Mouse (Mus musculus) myocyte (in vitro differentiated cells): ENCODE data around the gene Racgap1.

Experiments
- CEBPB ChIP-seq: IDR thresholded peaks from 2 replicates; pipeline ENCODE4 v1.6.1; 2011; ENCODE audit warnings: mild to moderate bottlenecking, moderate library complexity; ENCODE audit not compliant: poor library complexity, insufficient read depth, severe bottlenecking
- E2F4 ChIP-seq: IDR thresholded peaks from one replicate; pipeline ENCODE4 v1.6.1; 2011; ENCODE audit warnings: mild to moderate bottlenecking, control low read depth, moderate library complexity; ENCODE audit not compliant: insufficient read depth
- MAX ChIP-seq: IDR thresholded peaks from one replicate; pipeline ENCODE4 v1.6.1; 2011; ENCODE audit warnings: low read depth, mild to moderate bottlenecking, control low read depth
- MYOD1 ChIP-seq, 3 experiments: IDR thresholded peaks; one replicate each; pipeline ENCODE4 v1.6.1; 2011; ENCODE audit warnings: control low read depth in 2 of 3, low read depth in 2 of 3, mild to moderate bottlenecking in 2 of 3, moderate library complexity in 1 of 3; ENCODE audit not compliant: insufficient read length in 2 of 3, control insufficient read depth in 1 of 3
- POLR2A ChIP-seq: IDR thresholded peaks from one replicate; pipeline ENCODE4 v1.6.1; 2011; ENCODE audit warnings: low read depth, mild to moderate bottlenecking, control low read depth, moderate library complexity; ENCODE audit not compliant: insufficient read length
- POLR2AphosphoS2 ChIP-seq: IDR thresholded peaks from one replicate; pipeline ENCODE4 v1.6.1; 2011; ENCODE audit warnings: low read depth, control low read depth; ENCODE audit not compliant: insufficient read length
- SRF ChIP-seq: IDR thresholded peaks from one replicate; pipeline ENCODE4 v1.6.1; 2011; ENCODE audit warnings: low read depth; ENCODE audit not compliant: control insufficient read depth, insufficient read length
- TCF12 ChIP-seq: IDR thresholded peaks from one replicate; pipeline ENCODE4 v1.6.1; 2011; ENCODE audit warnings: mild to moderate bottlenecking, control low read depth; ENCODE audit not compliant: poor library complexity, insufficient read depth, severe bottlenecking
- TCF3 ChIP-seq: IDR thresholded peaks from one replicate; pipeline ENCODE4 v1.6.1; 2011; ENCODE audit warnings: low read depth, control low read depth; ENCODE audit not compliant: insufficient read length
- USF1 ChIP-seq: IDR thresholded peaks from one replicate; pipeline ENCODE4 v1.6.1; 2011; ENCODE audit warnings: low read depth, mild to moderate bottlenecking, control low read depth, moderate library complexity

DNA sequence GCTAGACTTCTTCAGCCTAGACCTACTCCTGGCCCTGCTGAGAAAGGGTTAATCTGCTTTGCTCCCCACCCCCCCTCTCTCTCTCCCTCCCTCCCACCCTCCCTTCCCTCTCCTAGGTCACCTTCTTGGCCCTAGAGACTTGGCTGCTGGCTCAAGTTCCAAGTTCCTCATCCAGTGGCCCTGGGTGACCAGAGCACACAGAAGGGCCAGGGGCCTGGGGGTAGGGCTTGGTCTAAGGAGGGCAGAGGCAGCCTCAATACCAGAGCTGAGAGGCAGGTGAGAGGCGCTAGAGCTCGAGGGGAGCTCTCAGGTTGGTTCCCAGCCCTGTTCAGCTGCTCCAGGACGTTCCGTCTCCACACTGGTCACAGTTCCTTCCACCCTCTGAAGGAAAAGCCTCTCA lies 39.5 kb upstream of the Racgap1 start:
- TF ChIP-seq POLR2A (no peak), USF1 (no peak), POLR2AphosphoS2 (no peak), TCF12 (no peak), TCF3 (no peak), CEBPB (no peak), E2F4 (no peak), MYOD1 (IDR thresholded peaks at IDR 0.05; ENCODE audit: control insufficient read depth in 1 of 3, insufficient read length in 2 of 3, low read depth in 2 of 3) (no peak), MAX (no peak), SRF (no peak)
